Mouse (Mus musculus) CH12.LX (cell line): ENCODE data around the gene Lamtor3. TPM values are rescaled to one million over a fixed set of nuclear protein-coding genes. Genes with fewer than 3 reads are reported as not detected.
A peak's percentile ranks its signal among the peaks of the same experiment; 100 is the strongest.

Experiments used
- DNase-seq: peaks from one replicate; pipeline ENCODE4 v3.0.0-alpha.2; 2013; ENCODE audit errors: extremely low read depth
- H3K27ac ChIP-seq: 2 replicates; pipeline ENCODE4 v1.5.1; 2012; ENCODE audit warnings: low read depth, mild to moderate bottlenecking, control low read depth, moderate library complexity; ENCODE audit not compliant: insufficient read depth
- H3K27me3 ChIP-seq: replicated peaks from 2 replicates; pipeline ENCODE3; 2012; ENCODE audit warnings: inconsistent platforms
- H3K36me3 ChIP-seq, 2 experiments: replicated peaks in 1 of 2; 2 replicates each; pipeline versions ENCODE3 to v1.6.1; 2012; ENCODE audit warnings: inconsistent platforms in 1 of 2, low read length in 1 of 2, mild to moderate bottlenecking in 1 of 2, mixed read lengths in 1 of 2, moderate library complexity in 1 of 2; ENCODE audit not compliant: control insufficient read depth in 1 of 2, insufficient read depth in 1 of 2
- H3K4me1 ChIP-seq, 2 experiments: 2 replicates each; pipeline ENCODE4 v1.6.1; 2012; ENCODE audit warnings: inconsistent platforms in 1 of 2, moderate library complexity in 1 of 2; ENCODE audit not compliant: insufficient read depth in 2 of 2, control insufficient read depth in 1 of 2
- H3K4me2 ChIP-seq: 2 replicates; pipeline ENCODE4 v1.6.1; 2012; ENCODE audit warnings: low read depth, mild to moderate bottlenecking, control low read depth; ENCODE audit not compliant: poor library complexity, insufficient read depth, severe bottlenecking
- H3K4me3 ChIP-seq, 3 experiments: fragments of 150-350 bp in 1 of 3; sonication (generic) in 1 of 3; replicated peaks in 1 of 3; 2 replicates each; pipeline versions ENCODE3 to v1.5.1; 2011 to 2012; ENCODE audit warnings: low read depth in 2 of 3, low read length in 2 of 3, mild to moderate bottlenecking in 2 of 3, moderate library complexity in 2 of 3, control low read depth in 1 of 3, improper control_type of control experiment in 1 of 3, inconsistent platforms in 1 of 3, mixed read lengths in 1 of 3; ENCODE audit not compliant: poor library complexity in 1 of 3
- H3K79me2 ChIP-seq: replicated peaks from 2 replicates; pipeline ENCODE4 v1.6.1; 2012; ENCODE audit warnings: mild to moderate bottlenecking, moderate library complexity; ENCODE audit not compliant: control insufficient read depth, poor library complexity, insufficient read depth, severe bottlenecking; ENCODE audit errors: extremely low read depth
- H3K9ac ChIP-seq: 2 replicates; pipeline ENCODE4 v1.6.1; 2012; ENCODE audit warnings: low read depth, mild to moderate bottlenecking, control low read depth, moderate library complexity; ENCODE audit not compliant: insufficient read depth
- H3K9me3 ChIP-seq: replicated peaks from 2 replicates; pipeline ENCODE3; 2012; ENCODE audit warnings: low read length, inconsistent platforms, mixed read lengths
- CHD1 ChIP-seq: IDR thresholded peaks from 2 replicates; pipeline ENCODE4 v1.6.1; 2012; ENCODE audit warnings: low read depth, low read length, improper control_type of control experiment, inconsistent platforms
- CHD2 ChIP-seq: IDR thresholded peaks from 2 replicates; pipeline ENCODE4 v1.6.1; 2011; ENCODE audit warnings: low read length, improper control_type of control experiment
- CTCF ChIP-seq, 2 experiments: IDR thresholded peaks in 1 of 2; conservative IDR thresholded peaks in 1 of 2; 2 replicates each; pipeline ENCODE4 v1.5.1; 2011 to 2012; ENCODE audit warnings: low read depth in 2 of 2, low read length in 2 of 2, improper control_type of control experiment in 1 of 2, inconsistent platforms in 1 of 2, mild to moderate bottlenecking in 1 of 2, moderate library complexity in 1 of 2
- EP300 ChIP-seq: IDR thresholded peaks from 2 replicates; pipeline ENCODE4 v1.6.1; 2011; ENCODE audit warnings: low read length, improper control_type of control experiment
- ETS1 ChIP-seq: conservative IDR thresholded peaks from 2 replicates; pipeline ENCODE4 v1.6.1; 2012; ENCODE audit warnings: low read depth, mild to moderate bottlenecking, inconsistent platforms, low read length, improper control_type of control experiment, moderate library complexity
- HCFC1 ChIP-seq: IDR thresholded peaks from 2 replicates; pipeline ENCODE4 v1.6.1; 2012; ENCODE audit warnings: low read depth, mild to moderate bottlenecking, inconsistent platforms, low read length, improper control_type of control experiment
- KAT2A ChIP-seq: IDR thresholded peaks from 2 replicates; pipeline ENCODE4 v1.6.1; 2012; ENCODE audit warnings: low read length, improper control_type of control experiment, inconsistent platforms; ENCODE audit not compliant: insufficient replicate concordance
- MXI1 ChIP-seq: IDR thresholded peaks from 2 replicates; pipeline ENCODE4 v1.6.1; 2011; ENCODE audit warnings: mild to moderate bottlenecking, low read depth, low read length, improper control_type of control experiment
- NRF1 ChIP-seq: IDR thresholded peaks from 2 replicates; pipeline ENCODE4 v1.6.1; 2014; ENCODE audit warnings: low read depth, mild to moderate bottlenecking, inconsistent platforms, low read length, improper control_type of control experiment, moderate library complexity
- POLR2AphosphoS2 ChIP-seq: IDR thresholded peaks from 2 replicates; pipeline ENCODE4 v1.6.1; 2011; ENCODE audit warnings: low read depth, low read length, improper control_type of control experiment
- RAD21 ChIP-seq: IDR thresholded peaks from 2 replicates; pipeline ENCODE4 v1.6.1; 2011; ENCODE audit warnings: low read depth, mild to moderate bottlenecking, low read length, improper control_type of control experiment, moderate library complexity
- SIN3A ChIP-seq: IDR thresholded peaks from 2 replicates; pipeline ENCODE4 v1.6.1; 2012; ENCODE audit warnings: low read length, improper control_type of control experiment, inconsistent platforms
- SMC3 ChIP-seq: IDR thresholded peaks from 2 replicates; pipeline ENCODE4 v1.6.1; 2011; ENCODE audit warnings: low read depth, low read length, improper control_type of control experiment
- USF1 ChIP-seq: IDR thresholded peaks from 2 replicates; pipeline ENCODE4 v1.6.1; 2014; ENCODE audit warnings: low read depth, mild to moderate bottlenecking, inconsistent platforms, low read length, improper control_type of control experiment
- USF2 ChIP-seq: conservative IDR thresholded peaks from 2 replicates; pipeline ENCODE4 v1.6.1; 2011; ENCODE audit warnings: low read depth, low read length, improper control_type of control experiment
- ZMIZ1 ChIP-seq: IDR thresholded peaks from 2 replicates; pipeline ENCODE4 v1.6.1; 2012; ENCODE audit warnings: low read depth, mild to moderate bottlenecking, inconsistent platforms, low read length, improper control_type of control experiment
- ZNF384 ChIP-seq: IDR thresholded peaks from 2 replicates; pipeline ENCODE4 v1.6.1; 2012; ENCODE audit warnings: low read depth, low read length, improper control_type of control experiment, inconsistent platforms
- dilution Hi-C: fragments of 300-500 bp; cut with MboI; formaldehyde crosslinking; loops from 2 replicates; pipeline ENCODE4 v1.14.3; 2020; ENCODE audit warnings: low sequenced_read_pairs; ENCODE audit not compliant: extremely low pct_unique_long_range_greater_than_20kb, extremely low pct_ligation_motif_present
- in situ Hi-C: fragments of 300-500 bp; cut with MboI; formaldehyde crosslinking; loops from 3 replicates; pipeline ENCODE4 v1.14.3; 2019; ENCODE audit warnings: low sequenced_read_pairs, low pct_ligation_motif_present, low pct_unique_long_range_greater_than_20kb, mixed read lengths
- polyA plus RNA-seq: library from polyadenylated mRNA; unstranded; fragments of >175 nt; gene quantifications from 2 replicates; pipeline ENCODE4 v1.2.1, GENCODE M21; 2012; ENCODE audit warnings: low read depth; ENCODE audit not compliant: insufficient read length
- total RNA-seq, 2 experiments: library from RNA; depleted of rRNA; stranded (reverse); fragments of 300-350 nt in 1 of 2; fragments of >200 nt in 1 of 2; gene quantifications; 2 replicates each; pipeline ENCODE4 v1.2.3; 2012 to 2014

Gene Lamtor3
- total and polyA plus RNA-seq, 3 experiments = 146 to 245 (median 147) TPM

GRCm38 (mm10) chr3:137895196-137895595 lies 23.1 kb upstream of the Lamtor3 start:
- peaks cover 35 to 53% of the 10 kb centered on the region in 2 experiments for H3K36me3 ChIP-seq
- in situ Hi-C loops = no loop called here

GRCm38 (mm10) chr3:137896386-137896785 lies 21.9 kb upstream of the Lamtor3 start:
- Histone ChIP-seq H3K9ac (no peak overlapping the region), H3K4me1 (peaks cover 0 to 25% of the 10 kb centered on the region in 2 experiments; a peak in 2 of 4 replicates), H3K4me2 (no peak overlapping the region), H3K4me3 (no peak overlapping the region), H3K36me3 (peaks cover 35 to 57% of the 10 kb centered on the region in 2 experiments), H3K27ac (no peak overlapping the region), H3K27me3 (no peaks in the 10 kb centered on the region), H3K79me2 (no peaks in the 10 kb centered on the region), H3K9me3 (peaks cover 5% of the 10 kb centered on the region)
- dilution Hi-C loops (no loop called here), in situ Hi-C loops (no loop called here)
- TF ChIP-seq ZNF384 = no peak
- TF ChIP-seq KAT2A = no peak
- no peak for TF ChIP-seq USF1
- no peak for TF ChIP-seq EP300
- TF ChIP-seq CHD2 = no peak
- TF ChIP-seq ETS1 = no peak
- DNase-seq = no peak

More at GRCm38 (mm10) chr3:137895196-137895595, 23.1 kb upstream of the Lamtor3 start:
- peak; percentile 73 for TF ChIP-seq SMC3
- peak; percentile 78 to 88 for TF ChIP-seq CTCF (conservative IDR thresholded peaks at IDR 0.05 in 1 of 2, IDR thresholded peaks at IDR 0.05 in 1 of 2; ENCODE audit: low read depth in 2 of 2, low read length in 2 of 2)
- peak; percentile 68 for TF ChIP-seq RAD21
- TF ChIP-seq HCFC1 = no peak
- no peak overlapping the region for H3K27ac ChIP-seq
- H3K9me3 ChIP-seq = peaks cover 5% of the 10 kb centered on the region
- no peaks in the 10 kb centered on the region for H3K79me2 ChIP-seq
- no peak overlapping the region for H3K4me3 ChIP-seq
- no peak overlapping the region for H3K9ac ChIP-seq
- H3K27me3 ChIP-seq = no peaks in the 10 kb centered on the region
- no peak overlapping the region for H3K4me2 ChIP-seq
- peak; percentile 45 for DNase-seq
- dilution Hi-C loops = no loop called here
- H3K4me1 ChIP-seq = peaks cover 0 to 28% of the 10 kb centered on the region in 2 experiments; a peak in 2 of 4 replicates

- peaks cover 0 to 22% of the 10 kb centered on the region in 2 experiments; a peak in 2 of 4 replicates for H3K4me1 ChIP-seq
- in situ Hi-C loops = no loop called here
- TF ChIP-seq SIN3A = no peak
- no peak for TF ChIP-seq CHD1
- no peak for TF ChIP-seq ETS1
- TF ChIP-seq USF2 = no peak
- TF ChIP-seq MXI1 = no peak
- TF ChIP-seq POLR2AphosphoS2 = no peak
- TF ChIP-seq CHD2 = no peak
- TF ChIP-seq NRF1 = no peak
- TF ChIP-seq ZMIZ1 = no peak
- peaks cover 5% of the 10 kb centered on the region for H3K9me3 ChIP-seq
- H3K4me3 ChIP-seq = no peak overlapping the region
- H3K4me2 ChIP-seq = no peak overlapping the region
- DNase-seq = no peak
- H3K79me2 ChIP-seq = no peaks in the 10 kb centered on the region
- no peak overlapping the region for H3K27ac ChIP-seq
- no peak overlapping the region for H3K9ac ChIP-seq
- H3K36me3 ChIP-seq = peaks cover 35 to 56% of the 10 kb centered on the region in 2 experiments
- dilution Hi-C loops = no loop called here
- no peaks in the 10 kb centered on the region for H3K27me3 ChIP-seq
Observed at GRCm38 (mm10) chr3:137896867-137897266, 21.4 kb upstream of the Lamtor3 start.
